Mouse (Mus musculus) forebrain, embryonic 12.5 days (tissue): ENCODE results near the gene Brd2. TPM values are rescaled to one million over a fixed set of nuclear protein-coding genes. Genes with fewer than 3 reads are reported as not detected.

Source experiments
- polyA plus RNA-seq: library from polyadenylated mRNA; unstranded; fragments of >200 nt; fragmentation: Nextera tagmentation; extraction: Ambion mirVana; gene quantifications from 2 replicates; pipeline ENCODE4 v1.2.1, GENCODE M21; 2016

The Brd2 gene
- polyA plus RNA-seq, 1 experiment from 2014 or later: 138 TPM

Other genes starting within 250 kb of the Brd2 start
- not detected in 2 replicates for gene Gm7029, start 248.8 kb downstream of the Brd2 start, polyA plus RNA-seq
- 5.4 and 7.4 TPM in 2 replicates for gene Kifc1, start 232.0 kb downstream of the Brd2 start, polyA plus RNA-seq
- gene Platr17, start 217.5 kb downstream of the Brd2 start, polyA plus RNA-seq: not detected in 2 replicates
- gene Daxx, start 213.2 kb downstream of the Brd2 start, polyA plus RNA-seq: 67.9 and 68.2 TPM in 2 replicates
- gene Tapbp, start 206.7 kb downstream of the Brd2 start, polyA plus RNA-seq: 16.1 and 19.5 TPM in 2 replicates
- gene Zbtb22, start 206.7 kb downstream of the Brd2 start, polyA plus RNA-seq: 23.1 and 23.5 TPM in 2 replicates
- 53.7 and 55.9 TPM in 2 replicates for gene Rgl2, start 193.1 kb downstream of the Brd2 start, polyA plus RNA-seq
- gene Pfdn6, start 182.3 kb downstream of the Brd2 start, polyA plus RNA-seq: 198 and 201 TPM in 2 replicates
- gene Wdr46, start 182.0 kb downstream of the Brd2 start, polyA plus RNA-seq: 40.1 and 41.9 TPM in 2 replicates
- 5.0 and 7.1 TPM in 2 replicates for gene B3galt4, start 171.1 kb downstream of the Brd2 start, polyA plus RNA-seq
- 58.4 and 63.5 TPM in 2 replicates for gene Vps52, start 166.8 kb downstream of the Brd2 start, polyA plus RNA-seq
- gene Rps18, start 166.6 kb downstream of the Brd2 start, polyA plus RNA-seq: 934 and 1,034 TPM in 2 replicates
- 23.3 and 28.2 TPM in 2 replicates for gene H2-K1, start 122.3 kb downstream of the Brd2 start, polyA plus RNA-seq
- gene Ring1, start 98.0 kb downstream of the Brd2 start, polyA plus RNA-seq: 19.1 and 23.6 TPM in 2 replicates
- gene H2-Ke6, start 94.6 kb downstream of the Brd2 start, polyA plus RNA-seq: 92.8 and 103 TPM in 2 replicates
- gene Slc39a7, start 91.0 kb downstream of the Brd2 start, polyA plus RNA-seq: 160 and 166 TPM in 2 replicates
- gene Rxrb, start 90.8 kb downstream of the Brd2 start, polyA plus RNA-seq: 54.8 and 59.5 TPM in 2 replicates
- gene Col11a2, start 83.2 kb downstream of the Brd2 start, polyA plus RNA-seq: 1.4 and 2.5 TPM in 2 replicates
- 0.27 and 0.41 TPM in 2 replicates for gene H2-Oa, start 30.3 kb downstream of the Brd2 start, polyA plus RNA-seq
- gene H2-DMa, start 3.1 kb downstream of the Brd2 start, polyA plus RNA-seq: 9.1 and 9.6 TPM in 2 replicates
- not detected in 2 replicates for gene H2-DMb2, start 20.7 kb upstream of the Brd2 start, polyA plus RNA-seq
- 0.38 and 0.69 TPM in 2 replicates for gene H2-DMb1, start 30.4 kb upstream of the Brd2 start, polyA plus RNA-seq
- 1.3 and 2.2 TPM in 2 replicates for gene Tap1, start 64.9 kb upstream of the Brd2 start, polyA plus RNA-seq
- gene Psmb9, start 65.1 kb upstream of the Brd2 start, polyA plus RNA-seq: 0.78 and 1.1 TPM in 2 replicates
- 0.53 and 1.7 TPM in 2 replicates for gene Psmb8, start 75.1 kb upstream of the Brd2 start, polyA plus RNA-seq
- 0.47 and 1.1 TPM in 2 replicates for gene Tap2, start 80.9 kb upstream of the Brd2 start, polyA plus RNA-seq
- gene H2-Ob, start 116.3 kb upstream of the Brd2 start, polyA plus RNA-seq: not detected in 2 replicates
- gene H2-Ab1, start 135.1 kb upstream of the Brd2 start, polyA plus RNA-seq: 1.9 and 2.5 TPM in 2 replicates
- not detected in 2 replicates for gene H2-Aa, start 165.2 kb upstream of the Brd2 start, polyA plus RNA-seq
- gene H2-Eb1, start 183.2 kb upstream of the Brd2 start, polyA plus RNA-seq: 1.1 and 1.2 TPM in 2 replicates
- gene H2-Eb2, start 203.0 kb upstream of the Brd2 start, polyA plus RNA-seq: not detected in 2 replicates
- gene Btnl2, start 232.2 kb upstream of the Brd2 start, polyA plus RNA-seq: not detected in 2 replicates